Mouse (Mus musculus) thymus, postnatal 25 days (tissue): ENCODE results near the gene Enam.
"Not testable (repeated sequence)": the region's sequence is repeated elsewhere in the genome, so short reads cannot be mapped to it uniquely, and the experiment has no call there.

ENCODE experiments used
- DNase-seq: peaks from one replicate; pipeline ENCODE4 v3.0.0; 2022

Enam gene

GRCm38 (mm10) chr5:88487675-88488074 lies at the start of gene Enam:
TSS of gene Enam (plus strand) at chr5:88487975.
- no peak for DNase-seq

- no peak for DNase-seq
Measured at GRCm38 (mm10) chr5:88455691-88456090, 32.1 kb upstream of the Enam start, which contains the start of gene Ambn. TSS of gene Ambn (plus strand) at chr5:88455991.

GRCm38 (mm10) chr5:88467471-88467870 lies 20.3 kb upstream of the Enam start:
- no peak for DNase-seq

- DNase-seq: no peak
Measured at GRCm38 (mm10) chr5:88468807-88469704, 18.7 kb upstream of the Enam start.

GRCm38 (mm10) chr5:88489004-88489403 lies 1.2 kb downstream of the Enam start:
- DNase-seq: no peak

- no peak for DNase-seq
Measured at GRCm38 (mm10) chr5:88491111-88491510, 3.3 kb downstream of the Enam start.

- peak; percentile 14 for DNase-seq
Measured at GRCm38 (mm10) chr5:88499781-88500180, 12.0 kb downstream of the Enam start.

GRCm38 (mm10) chr5:88508555-88508954 lies 20.8 kb downstream of the Enam start:
- DNase-seq: no peak

- DNase-seq: no peak
Measured at GRCm38 (mm10) chr5:88508990-88509389, 21.2 kb downstream of the Enam start.

GRCm38 (mm10) chr5:88519232-88519631 lies 31.5 kb downstream of the Enam start:
- no peak for DNase-seq

- DNase-seq: no peak
Measured at GRCm38 (mm10) chr5:88527657-88528056, 39.9 kb downstream of the Enam start, which contains the start of gene Jchain. TSS of gene Jchain (minus strand) at chr5:88527891.

- no peak for DNase-seq
Measured at GRCm38 (mm10) chr5:88530908-88531307, 43.1 kb downstream of the Enam start.

- peak; percentile 40 for DNase-seq
Measured at GRCm38 (mm10) chr5:88534697-88535096, 46.9 kb downstream of the Enam start.

- no peak for DNase-seq
Measured at GRCm38 (mm10) chr5:88540845-88541244, 53.1 kb downstream of the Enam start.

- DNase-seq: peak; percentile 48
Measured at GRCm38 (mm10) chr5:88542651-88543282, 55.0 kb downstream of the Enam start.

- not testable (repeated sequence) for DNase-seq
Measured at GRCm38 (mm10) chr5:88544411-88544810, 56.6 kb downstream of the Enam start.

GRCm38 (mm10) chr5:88545536-88545935 lies 57.8 kb downstream of the Enam start:
- no peak for DNase-seq

GRCm38 (mm10) chr5:88553271-88554085 lies 65.7 kb downstream of the Enam start:
- no peak for DNase-seq

- peak; percentile 94 for DNase-seq
Measured at GRCm38 (mm10) chr5:88554086-88554886, 66.5 kb downstream of the Enam start, which contains the start of gene Utp3. TSS of gene Utp3 (plus strand) at chr5:88554462.
